Mouse (Mus musculus) heart, embryonic 14.5 days (tissue): ENCODE data around the gene Etl4. TPM values are rescaled to one million over a fixed set of nuclear protein-coding genes. Genes with fewer than 3 reads are reported as not detected.

Source experiments
- ATAC-seq: fragments of 200-750 bp; cut with Nextera tagmentation; 2 replicates; pipeline ENCODE4 v1.8.0; 2017; ENCODE audit warnings: low read depth, moderate TSS enrichment; ENCODE audit not compliant: insufficient number of reproducible peaks, insufficient read depth, low FRiP score
- H3K27ac ChIP-seq, 2 experiments: fragments of 200-500 bp in 1 of 2; fragments of 300-500 bp in 1 of 2; sonication (generic) in 1 of 2; replicated peaks in 1 of 2; 2 replicates each; pipeline ENCODE4 v1.5.1; 2012 to 2014; ENCODE audit warnings: low read depth in 2 of 2, low read length in 2 of 2, control low read depth in 1 of 2, mild to moderate bottlenecking in 1 of 2, mixed read lengths in 1 of 2; ENCODE audit not compliant: control insufficient read depth in 1 of 2, insufficient read depth in 1 of 2
- H3K27me3 ChIP-seq: fragments of 300-500 bp; sonication (generic); 2 replicates; pipeline ENCODE4 v1.6.1; 2014; ENCODE audit warnings: mild to moderate bottlenecking, low read length, control low read depth; ENCODE audit not compliant: control insufficient read depth, insufficient read depth
- H3K36me3 ChIP-seq: fragments of 300-500 bp; sonication (generic); 2 replicates; pipeline ENCODE4 v1.6.1; 2014; ENCODE audit warnings: mild to moderate bottlenecking, control low read depth, low read length, mixed read lengths; ENCODE audit not compliant: control insufficient read depth, insufficient read depth
- H3K4me1 ChIP-seq, 2 experiments: fragments of 200-500 bp in 1 of 2; fragments of 300-500 bp in 1 of 2; sonication (generic) in 1 of 2; 2 replicates each; pipeline ENCODE4 v1.6.1; 2012 to 2014; ENCODE audit warnings: low read length in 2 of 2, control low read depth in 1 of 2, mixed read lengths in 1 of 2; ENCODE audit not compliant: control insufficient read depth in 2 of 2, insufficient read depth in 2 of 2
- H3K4me2 ChIP-seq: fragments of 300-500 bp; sonication (generic); 2 replicates; pipeline ENCODE4 v1.6.1; 2014; ENCODE audit warnings: mild to moderate bottlenecking, low read length
- H3K4me3 ChIP-seq, 2 experiments: fragments of 200-500 bp in 1 of 2; fragments of 300-500 bp in 1 of 2; sonication (generic) in 1 of 2; 2 replicates each; pipeline ENCODE4 v1.5.1; 2012 to 2014; ENCODE audit warnings: low read length in 2 of 2, mild to moderate bottlenecking in 2 of 2, control low read depth in 1 of 2, low read depth in 1 of 2, moderate library complexity in 1 of 2; ENCODE audit not compliant: control insufficient read depth in 1 of 2, insufficient read depth in 1 of 2
- H3K9ac ChIP-seq: fragments of 300-500 bp; sonication (generic); 2 replicates; pipeline ENCODE4 v1.6.1; 2014; ENCODE audit warnings: mild to moderate bottlenecking, low read length
- H3K9me3 ChIP-seq: fragments of 300-500 bp; sonication (generic); 2 replicates; pipeline ENCODE4 v1.6.1; 2016; ENCODE audit warnings: low read length, control low read depth; ENCODE audit not compliant: control insufficient read depth
- WGBS: fragments of 180-500 bp; shearing (Covaris S2); extraction: QIAGEN DNeasy Blood & Tissue Kit; methylation state at CpG from one replicate; pipeline ENCODE4 v1.1.7; 2014; 5-methylcytosine and 5-hydroxymethylcytosine counted together
- polyA plus RNA-seq: library from polyadenylated mRNA; unstranded; fragments of >200 nt; fragmentation: Nextera tagmentation; extraction: Ambion mirVana; gene quantifications from 2 replicates; pipeline ENCODE4 v1.2.1, GENCODE M21; 2014

The Etl4 gene
- polyA plus RNA-seq, 1 experiment from 2014 or later, result 11.3 TPM

DNA sequence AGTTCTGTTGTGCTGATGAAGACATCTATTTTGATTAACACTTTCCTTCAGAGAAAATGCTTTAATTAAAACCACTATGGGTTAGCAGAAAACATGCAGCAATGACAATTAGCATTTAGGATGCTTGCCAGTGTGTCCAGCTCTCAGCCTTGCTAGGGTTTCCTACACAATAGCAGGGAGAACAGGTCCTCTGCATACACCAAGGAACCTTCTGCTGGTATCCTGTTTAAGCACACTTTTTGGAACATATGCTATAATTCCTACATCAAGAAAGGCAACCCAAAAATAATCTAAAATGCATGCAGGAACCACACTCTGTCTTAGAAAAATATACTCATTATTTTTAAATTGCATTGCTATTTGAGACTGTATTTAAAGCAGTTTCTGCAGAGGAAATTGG lies 673.5 kb downstream of the Etl4 start:
- ATAC-seq, result no peak
- 0 out of 2 replicates have a peak, but pooled peaks cover 3% of the 10 kb centered on the region for H3K9me3 ChIP-seq
- no peak overlapping the region for H3K4me3 ChIP-seq
- no peaks in the 10 kb centered on the region for H3K36me3 ChIP-seq
- H3K4me1 ChIP-seq, result peaks cover 3 to 13% of the 10 kb centered on the region in 2 experiments
- H3K27me3 ChIP-seq, result no peaks in the 10 kb centered on the region
- no peak overlapping the region for H3K4me2 ChIP-seq
- no peak overlapping the region for H3K9ac ChIP-seq
- H3K27ac ChIP-seq, result no peak overlapping the region

DNA sequence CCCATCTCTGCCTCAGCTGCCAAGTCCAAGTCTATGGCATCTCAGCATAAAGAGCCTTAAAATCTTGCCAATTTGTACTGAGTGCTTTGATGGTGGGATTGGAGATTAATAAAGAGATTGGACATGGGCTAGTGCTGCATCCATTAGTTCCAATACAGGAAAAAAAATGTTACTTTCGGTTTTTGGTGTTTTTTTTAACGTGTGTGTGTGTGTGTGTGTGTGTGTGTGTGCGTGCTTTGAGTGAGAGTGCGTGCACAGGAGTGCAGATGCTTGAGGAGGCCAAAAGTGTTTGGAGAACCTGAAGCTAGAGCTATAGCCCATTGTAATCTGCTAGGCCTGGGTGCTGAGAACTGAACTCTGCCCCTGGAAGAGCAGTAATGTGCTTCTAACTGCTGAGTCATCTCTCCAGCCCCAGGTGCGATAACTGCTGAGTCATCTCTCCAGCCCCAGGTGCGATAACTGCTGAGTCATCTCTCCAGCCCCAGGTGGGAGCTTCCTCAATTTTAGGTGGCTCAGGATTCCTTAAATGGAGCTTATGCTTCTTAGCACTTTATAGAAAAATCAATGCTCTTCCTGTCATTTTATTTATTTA lies 674.1 kb downstream of the Etl4 start:
- WGBS, result 90% methylated on average over 6 of the region's 6 CpGs
- no peak overlapping the region for H3K4me3 ChIP-seq
- H3K9ac ChIP-seq, result no peak overlapping the region
- H3K27ac ChIP-seq, result no peak overlapping the region
- 0 out of 2 replicates have a peak, but pooled peaks cover 3% of the 10 kb centered on the region for H3K9me3 ChIP-seq
- H3K4me2 ChIP-seq, result no peak overlapping the region
- no peaks in the 10 kb centered on the region for H3K27me3 ChIP-seq
- no peak for ATAC-seq
- no peaks in the 10 kb centered on the region for H3K36me3 ChIP-seq
- H3K4me1 ChIP-seq, result peaks cover 3 to 13% of the 10 kb centered on the region in 2 experiments

DNA sequence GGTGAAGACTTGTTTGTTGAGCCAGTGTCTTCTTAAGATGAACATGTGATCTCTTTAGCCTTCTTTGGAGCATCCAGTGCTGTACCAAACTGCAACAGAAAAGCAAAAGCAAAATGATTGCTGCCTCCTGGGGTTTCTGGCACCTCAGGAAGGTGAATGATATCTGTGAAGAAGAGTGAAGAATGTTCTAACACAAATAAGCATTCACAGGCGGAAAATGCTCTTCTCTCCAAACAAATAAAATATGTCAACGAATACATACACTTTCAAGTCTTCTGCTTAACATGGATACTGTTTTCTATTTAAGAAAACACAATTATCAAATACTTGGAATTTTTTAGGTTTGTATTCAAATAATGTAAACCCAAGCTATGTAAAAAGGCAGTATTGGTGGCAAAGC lies 678.3 kb downstream of the Etl4 start:
- no peak for ATAC-seq
- H3K4me3 ChIP-seq, result no peak overlapping the region
- peaks cover 0 to 4% of the 10 kb centered on the region in 2 experiments; a peak in 2 of 4 replicates for H3K4me1 ChIP-seq
- H3K4me2 ChIP-seq, result no peak overlapping the region
- WGBS, result 92% methylated on average over 2 of the region's 2 CpGs
- no peak overlapping the region for H3K9ac ChIP-seq
- no peaks in the 10 kb centered on the region for H3K27me3 ChIP-seq
- H3K27ac ChIP-seq, result no peak overlapping the region
- H3K9me3 ChIP-seq, result 0 out of 2 replicates have a peak, but pooled peaks cover 3% of the 10 kb centered on the region
- H3K36me3 ChIP-seq, result no peaks in the 10 kb centered on the region

DNA sequence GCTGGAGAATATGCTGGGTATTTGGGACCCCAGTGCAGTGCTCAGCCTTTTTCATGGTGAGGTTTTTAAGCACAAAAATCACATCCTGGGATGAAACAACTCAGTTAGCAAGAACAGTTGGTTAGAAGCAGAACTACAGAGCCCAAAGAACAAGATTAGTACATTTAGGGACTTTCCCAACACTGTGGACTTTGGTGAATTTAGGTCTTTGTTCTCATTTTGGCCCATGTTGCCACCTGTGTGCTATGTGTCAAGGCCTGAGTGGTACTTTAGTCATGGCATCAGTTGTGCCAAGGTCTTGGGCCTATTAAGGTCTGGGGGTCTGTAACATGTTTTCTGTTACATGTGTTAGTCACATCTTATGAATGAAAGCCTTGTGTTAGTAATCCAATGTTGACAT lies 679.1 kb downstream of the Etl4 start:
- no peak for ATAC-seq
- H3K9ac ChIP-seq, result no peak overlapping the region
- H3K4me2 ChIP-seq, result no peak overlapping the region
- no peaks in the 10 kb centered on the region for H3K36me3 ChIP-seq
- H3K27ac ChIP-seq, result no peak overlapping the region
- H3K27me3 ChIP-seq, result no peaks in the 10 kb centered on the region
- H3K4me1 ChIP-seq, result peaks cover 2 to 11% of the 10 kb centered on the region in 2 experiments; a peak in 3 of 4 replicates
- no peak overlapping the region for H3K4me3 ChIP-seq
- H3K9me3 ChIP-seq, result 0 out of 2 replicates have a peak, but pooled peaks cover 3% of the 10 kb centered on the region

DNA sequence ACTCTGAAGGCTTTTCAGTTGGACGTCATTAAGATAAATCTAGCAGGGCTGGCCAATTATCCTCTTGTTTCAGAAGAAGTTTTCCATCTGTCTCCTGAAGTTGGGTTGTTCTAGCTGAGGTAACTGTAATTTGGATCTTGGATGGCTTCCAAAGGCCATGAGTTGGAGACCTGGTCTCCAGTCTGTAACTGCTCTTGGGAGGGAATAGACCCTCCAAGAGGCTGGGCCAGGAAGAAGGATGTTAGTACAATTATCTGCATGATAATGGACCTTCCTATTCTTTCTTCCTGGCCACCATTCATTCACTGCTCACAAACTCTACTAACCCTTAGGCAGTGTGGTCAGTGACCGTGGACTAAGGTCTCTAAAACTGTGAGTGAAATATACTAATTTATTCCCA lies 684.5 kb downstream of the Etl4 start:
- H3K9ac ChIP-seq, result no peak overlapping the region
- no peak overlapping the region for H3K4me3 ChIP-seq
- no peaks in the 10 kb centered on the region for H3K9me3 ChIP-seq
- H3K27me3 ChIP-seq, result no peaks in the 10 kb centered on the region
- H3K4me1 ChIP-seq, result peaks cover 2 to 16% of the 10 kb centered on the region in 2 experiments; a peak in 3 of 4 replicates
- ATAC-seq, result no peak
- no peaks in the 10 kb centered on the region for H3K36me3 ChIP-seq
- H3K4me2 ChIP-seq, result no peak overlapping the region
- 54% methylated on average over 2 of the region's 2 CpGs for WGBS
- no peak overlapping the region for H3K27ac ChIP-seq

DNA sequence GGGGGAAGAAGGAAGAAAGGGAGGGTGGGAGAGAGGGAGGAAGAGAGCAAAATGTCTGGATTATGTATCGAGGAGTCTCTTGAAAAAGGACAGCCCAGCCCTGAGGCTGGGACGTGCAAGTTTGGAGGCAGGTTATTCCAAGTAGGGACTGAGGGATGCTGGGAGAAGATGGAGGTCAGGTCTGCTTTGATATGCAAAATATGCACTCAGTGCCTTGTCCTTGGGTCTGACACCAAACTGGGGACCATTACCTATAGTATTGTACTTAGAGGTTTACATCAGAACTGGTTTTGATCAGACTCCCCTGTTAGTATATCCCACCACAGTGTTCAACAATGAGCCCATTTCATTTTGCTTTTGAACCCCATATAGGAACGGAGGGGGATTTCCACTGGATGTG lies 685.4 kb downstream of the Etl4 start:
- H3K4me2 ChIP-seq, result no peak overlapping the region
- no peaks in the 10 kb centered on the region for H3K9me3 ChIP-seq
- H3K27me3 ChIP-seq, result no peaks in the 10 kb centered on the region
- 77% methylated on average over 3 of the region's 3 CpGs for WGBS
- no peak overlapping the region for H3K9ac ChIP-seq
- no peak for ATAC-seq
- H3K4me1 ChIP-seq, result peaks cover 2 to 16% of the 10 kb centered on the region in 2 experiments; a peak in 3 of 4 replicates
- H3K4me3 ChIP-seq, result no peak overlapping the region
- no peak overlapping the region for H3K27ac ChIP-seq
- H3K36me3 ChIP-seq, result no peaks in the 10 kb centered on the region

DNA sequence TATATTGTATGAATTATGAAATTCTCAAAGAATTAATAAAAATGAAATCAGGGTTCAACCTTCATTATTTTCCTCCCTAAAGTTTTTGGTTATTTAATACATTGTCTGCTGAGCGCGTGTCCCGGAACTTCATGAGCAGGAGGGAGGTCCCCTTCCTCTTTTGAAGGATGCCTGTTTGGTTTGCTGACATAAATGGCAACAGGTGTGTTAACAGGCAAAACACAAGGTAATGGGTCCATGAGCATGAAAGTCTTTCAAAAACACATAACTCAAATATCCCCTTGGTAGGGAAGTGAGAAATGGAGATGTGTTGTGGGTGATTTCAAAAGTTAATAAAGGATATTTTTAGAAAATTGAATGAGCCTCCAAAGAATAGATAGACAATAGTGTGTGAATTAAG lies 687.0 kb downstream of the Etl4 start:
- peaks cover 2 to 16% of the 10 kb centered on the region in 2 experiments; a peak in 3 of 4 replicates for H3K4me1 ChIP-seq
- H3K4me2 ChIP-seq, result no peak overlapping the region
- no peaks in the 10 kb centered on the region for H3K36me3 ChIP-seq
- WGBS, result 94% methylated on average over 3 of the region's 3 CpGs
- H3K27ac ChIP-seq, result no peak overlapping the region
- no peaks in the 10 kb centered on the region for H3K9me3 ChIP-seq
- no peak overlapping the region for H3K9ac ChIP-seq
- no peaks in the 10 kb centered on the region for H3K27me3 ChIP-seq
- no peak overlapping the region for H3K4me3 ChIP-seq
- ATAC-seq, result no peak

DNA sequence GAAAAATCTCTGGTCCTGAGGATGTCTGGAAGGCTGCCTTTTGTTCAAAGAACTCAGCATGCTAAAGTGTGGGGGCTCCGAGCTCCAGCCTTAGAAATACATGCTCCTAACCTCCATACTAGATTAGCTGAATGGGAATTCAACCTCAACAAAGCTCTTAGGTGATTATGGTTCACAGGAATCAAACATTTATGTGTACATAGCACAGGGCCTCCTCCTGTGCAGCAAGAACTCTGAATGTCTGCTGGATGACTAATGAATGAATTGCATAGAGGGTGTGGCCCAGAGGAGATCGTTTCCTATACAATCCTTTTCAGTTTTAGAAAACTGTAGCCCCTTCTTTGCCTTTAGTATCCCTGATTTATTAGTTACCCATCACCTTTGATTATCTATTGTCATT lies 687.6 kb downstream of the Etl4 start:
- no peaks in the 10 kb centered on the region for H3K9me3 ChIP-seq
- no peak overlapping the region for H3K27ac ChIP-seq
- H3K4me3 ChIP-seq, result no peak overlapping the region
- no peak overlapping the region for H3K9ac ChIP-seq
- WGBS, result 56% methylated on average over 2 of the region's 2 CpGs
- H3K4me1 ChIP-seq, result peaks cover 2 to 16% of the 10 kb centered on the region in 2 experiments; a peak in 3 of 4 replicates
- no peaks in the 10 kb centered on the region for H3K27me3 ChIP-seq
- no peak overlapping the region for H3K4me2 ChIP-seq
- no peaks in the 10 kb centered on the region for H3K36me3 ChIP-seq
- ATAC-seq, result no peak
